Mouse (Mus musculus) C2C12 (cell line): ENCODE results near the gene Atp10a.

Experiments used
- CTCF ChIP-seq: IDR thresholded peaks from one replicate; pipeline ENCODE4 v1.5.1; 2011; ENCODE audit not compliant: control insufficient read depth, insufficient read depth, insufficient read length
- MYOD1 ChIP-seq: IDR thresholded peaks from one replicate; pipeline ENCODE4 v1.6.1; 2011; ENCODE audit warnings: low read depth; ENCODE audit not compliant: control insufficient read depth, insufficient read length

GRCm38 (mm10) chr7:58715576-58716144, 59.7 kb downstream of the Atp10a start:
- TF ChIP-seq CTCF (no peak), MYOD1 (no peak)
